Comparison of ENCODE assay signal across 17 mouse cellular contexts in the genomic region with DNA sequence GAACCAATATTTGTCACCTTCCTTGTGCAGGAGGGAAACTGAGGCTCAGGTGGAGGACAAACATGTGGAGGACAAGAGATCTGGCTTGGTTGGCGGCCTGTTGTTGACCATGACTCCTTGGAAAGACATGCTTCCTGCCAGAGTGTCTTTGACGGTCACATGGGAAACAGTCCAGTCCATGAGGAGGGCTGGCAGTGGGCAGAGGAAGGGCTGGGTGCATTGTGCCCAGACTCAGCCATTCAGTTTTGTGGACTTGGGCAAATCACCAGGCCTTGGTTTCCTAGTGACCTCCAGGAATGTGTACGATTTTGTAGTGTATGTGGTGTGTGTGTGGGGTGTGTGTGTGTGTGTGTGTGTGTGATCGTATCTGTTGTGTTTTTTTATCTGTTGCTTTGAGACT.
DNase-seq lines count a peak whose midpoint lies in the region; ATAC-seq lines count a peak whose summit lies in the region.
"Had no signal": no experiment of that assay in that cellular context is flagged by ENCODE, and none has a peak within 500 bp of the region (broad histone marks: within the 10 kb centered on the region; RNA-seq: fewer than 3 reads in every experiment).

No protein-coding gene starts in this region.

- H3K9me3 ChIP-seq in hindbrain, embryonic 16.5 days (ENCODE audit: control insufficient read depth, low read length): no peaks in the 10 kb centered on the region
- H3K9me3 ChIP-seq in hindbrain, embryonic 12.5 days (replicated peaks): no peaks in the 10 kb centered on the region
- H3K9me3 ChIP-seq in neural tube, embryonic 15.5 days (replicated peaks): no peaks in the 10 kb centered on the region
- H3K9me3 ChIP-seq in forebrain, embryonic 12.5 days: no peaks in the 10 kb centered on the region
- H3K9me3 ChIP-seq: intestine, embryonic 15.5 days; limb, embryonic 12.5 days; liver, embryonic 12.5 days had no signal

- H3K36me3 ChIP-seq in hindbrain, embryonic 16.5 days (ENCODE audit: control insufficient read depth, insufficient read depth, low read length): peaks cover 3% of the 10 kb centered on the region
- peaks cover 15% of the 10 kb centered on the region for H3K36me3 ChIP-seq in hindbrain, embryonic 12.5 days
- H3K36me3 ChIP-seq in neural tube, embryonic 15.5 days: peaks cover 12% of the 10 kb centered on the region; the same call in 1 of the 2 replicates
- H3K36me3 ChIP-seq in forebrain, embryonic 12.5 days (replicated peaks): peaks cover 18% of the 10 kb centered on the region

- H3K27ac ChIP-seq in hindbrain, embryonic 16.5 days (ENCODE audit: low read depth, low read length): no peak overlapping the region
- no peak overlapping the region for H3K27ac ChIP-seq in hindbrain, embryonic 12.5 days
- no peak overlapping the region for H3K27ac ChIP-seq in neural tube, embryonic 15.5 days (replicated peaks)
- no peak overlapping the region for H3K27ac ChIP-seq in forebrain, embryonic 12.5 days
- H3K27ac ChIP-seq: intestine, embryonic 15.5 days; limb, embryonic 12.5 days; liver, embryonic 12.5 days had no signal

- no peaks in the 10 kb centered on the region for H3K27me3 ChIP-seq in hindbrain, embryonic 16.5 days (replicated peaks; ENCODE audit: control insufficient read depth, insufficient read depth, low read length)
- H3K27me3 ChIP-seq in hindbrain, embryonic 12.5 days: no peaks in the 10 kb centered on the region
- H3K27me3 ChIP-seq in neural tube, embryonic 15.5 days (replicated peaks): no peaks in the 10 kb centered on the region
- no peaks in the 10 kb centered on the region for H3K27me3 ChIP-seq in forebrain, embryonic 12.5 days
- H3K27me3 ChIP-seq: intestine, embryonic 15.5 days; limb, embryonic 12.5 days; liver, embryonic 12.5 days had no signal

- H3K4me1 ChIP-seq in hindbrain, embryonic 16.5 days (ENCODE audit: control insufficient read depth, insufficient read depth, low read depth, low read length): no peaks in the 10 kb centered on the region
- H3K4me1 ChIP-seq in hindbrain, embryonic 12.5 days: no peaks in the 10 kb centered on the region
- H3K4me1 ChIP-seq in neural tube, embryonic 15.5 days: peaks cover 4% of the 10 kb centered on the region; the same call in 1 of the 2 replicates
- no peaks in the 10 kb centered on the region for H3K4me1 ChIP-seq in forebrain, embryonic 12.5 days
- H3K4me1 ChIP-seq: intestine, embryonic 15.5 days; limb, embryonic 12.5 days had no signal

- no peak overlapping the region for H3K4me3 ChIP-seq in hindbrain, embryonic 16.5 days (ENCODE audit: low read length)
- H3K4me3 ChIP-seq in hindbrain, embryonic 12.5 days: no peak overlapping the region
- H3K4me3 ChIP-seq in neural tube, embryonic 15.5 days (replicated peaks): no peak overlapping the region
- H3K4me3 ChIP-seq in forebrain, embryonic 12.5 days (replicated peaks): no peak overlapping the region
- H3K4me3 ChIP-seq: erythroblast, embryonic 14.5 days; intestine, embryonic 15.5 days; limb, embryonic 12.5 days; liver, embryonic 12.5 days had no signal

- ATAC-seq in hindbrain, embryonic 16.5 days: peak; percentile 73
- ATAC-seq in hindbrain, embryonic 12.5 days (ENCODE audit: low FRiP score): no peak
- ATAC-seq in neural tube, embryonic 15.5 days (ENCODE audit: low FRiP score): 0 out of 2 replicates have a peak, but pooled peaks have one; percentile 47
- ATAC-seq in forebrain, embryonic 12.5 days (ENCODE audit: low FRiP score): no peak
- ATAC-seq: forebrain, embryonic 14.5 days; intestine, embryonic 15.5 days; liver, embryonic 12.5 days had no signal

- no peak for DNase-seq in neural tube, embryonic 10.5 days (ENCODE audit: extremely low spot score, low spot score)
- peak; percentile 65 for DNase-seq in lung, postnatal 10 days
- no peak for DNase-seq in urinary bladder, postnatal 36 days (ENCODE audit: low spot score in 2 of 2)
- DNase-seq: cerebellum, adult 9-11 months; kidney, adult 9 months; right cerebral cortex, postnatal 4 days; thymus, adult 2 months had no signal

- WGBS in hindbrain, embryonic 16.5 days: 75% methylated on average over 4 of the region's 4 CpGs
- 90% methylated on average over 4 of the region's 4 CpGs for WGBS in hindbrain, embryonic 12.5 days
- WGBS in neural tube, embryonic 15.5 days: 82% methylated on average over 4 of the region's 4 CpGs
- whole genome bisulfite sequencing in forebrain, embryonic 12.5 days: 88% methylated on average over 4 of the region's 4 CpGs

- no peak overlapping the region for H3K4me2 ChIP-seq in hindbrain, embryonic 16.5 days (ENCODE audit: low read length)
- H3K4me2 ChIP-seq in hindbrain, embryonic 12.5 days (replicated peaks): no peak overlapping the region
- no peak overlapping the region for H3K4me2 ChIP-seq in neural tube, embryonic 15.5 days
- no peak overlapping the region for H3K4me2 ChIP-seq in forebrain, embryonic 12.5 days
- H3K4me2 ChIP-seq: heart, embryonic 11.5 days; intestine, embryonic 15.5 days; limb, embryonic 12.5 days; liver, embryonic 12.5 days had no signal

- no peak overlapping the region for H3K9ac ChIP-seq in hindbrain, embryonic 16.5 days (ENCODE audit: low read depth, low read length)
- no peak overlapping the region for H3K9ac ChIP-seq in hindbrain, embryonic 12.5 days
- H3K9ac ChIP-seq in neural tube, embryonic 15.5 days (replicated peaks): no peak overlapping the region
- no peak overlapping the region for H3K9ac ChIP-seq in forebrain, embryonic 12.5 days
- H3K9ac ChIP-seq: intestine, embryonic 15.5 days; limb, embryonic 12.5 days; liver, embryonic 12.5 days had no signal

Comparison
In these comparisons a context has a peak if more than half of its experiments do, and no peak if none do; other contexts are left out.
1. ATAC-seq: peak in hindbrain, embryonic 16.5 days (single experiment) and neural tube, embryonic 15.5 days (single experiment); none in hindbrain, embryonic 12.5 days (single experiment) and forebrain, embryonic 12.5 days (single experiment).